Comparison of ENCODE assay signal across 21 mouse cellular contexts in genomic region chr16:97598046-97598445, GRCm38 (mm10). TPM values are rescaled to one million over a fixed set of nuclear protein-coding genes. Genes with fewer than 3 reads are reported as not detected.
"Had no signal": no experiment of that assay in that cellular context is flagged by ENCODE, and none has a peak within 500 bp of the region (broad histone marks: within the 10 kb centered on the region; RNA-seq: fewer than 3 reads in every experiment).

No protein-coding gene starts in this region.

- H3K36me3 ChIP-seq: midbrain, embryonic 10.5 days; midbrain, embryonic 12.5 days; neural tube, embryonic 13.5 days; neural tube, embryonic 15.5 days had no signal

- H3K4me1 ChIP-seq: midbrain, embryonic 10.5 days; midbrain, embryonic 12.5 days; neural tube, embryonic 13.5 days; neural tube, embryonic 15.5 days had no signal

- H3K9ac ChIP-seq: lung, embryonic 14.5 days; midbrain, embryonic 12.5 days; neural tube, embryonic 13.5 days; neural tube, embryonic 15.5 days had no signal

- H3K4me3 ChIP-seq: midbrain, embryonic 10.5 days; midbrain, embryonic 12.5 days; myocyte; neural tube, embryonic 13.5 days; neural tube, embryonic 15.5 days had no signal

- H3K27ac ChIP-seq: midbrain, embryonic 10.5 days; midbrain, embryonic 12.5 days; neural tube, embryonic 13.5 days; neural tube, embryonic 15.5 days had no signal

- ATAC-seq: midbrain, embryonic 16.5 days had no signal

- H3K4me2 ChIP-seq: lung, embryonic 14.5 days; midbrain, embryonic 12.5 days; neural tube, embryonic 13.5 days; neural tube, embryonic 15.5 days had no signal

- H3K9me3 ChIP-seq: midbrain, embryonic 10.5 days; midbrain, embryonic 12.5 days; neural tube, embryonic 13.5 days; neural tube, embryonic 15.5 days had no signal

- H3K27me3 ChIP-seq: midbrain, embryonic 12.5 days; neural tube, embryonic 13.5 days; neural tube, embryonic 15.5 days had no signal

- DNase-seq: lung, adult 18-20 months; lung, embryonic 14.5 days; lung, postnatal 10 days; lung, postnatal 4 days; midbrain, embryonic 14.5 days; retina, postnatal 1 day; right cerebral cortex, adult 18-20 months; right cerebral cortex, postnatal 25 days; right cerebral cortex, postnatal 4 days; spleen, adult 18-20 months; thymus, adult 18-20 months; thymus, postnatal 14 days; thymus, postnatal 36 days had no signal

RNA-seq across cellular contexts. Expression of gene Tmprss2, which starts 12.9 kb away (rescaled TPM):
- total RNA-seq: megakaryocyte, adult 5-6 weeks; megakaryocyte-erythroid progenitor cell, adult 5-6 weeks had no signal
- polyA plus RNA-seq: midbrain, embryonic 14.5 days; neural tube, embryonic 13.5 days; neural tube, embryonic 15.5 days had no signal
